Mouse (Mus musculus): ENCODE data around the gene Uqcc1.

GRCm38 (mm10) chr2:155973348-155973747 lies 43.2 kb upstream of the Uqcc1 start:
- TF ChIP-seq MEF2A (IDR thresholded peaks at IDR 0.05; ENCODE audit: borderline replicate concordance, low read depth, low read length) = no peak
- no peak for TF ChIP-seq CTCF (conservative IDR thresholded peaks at IDR 0.05 in 1 of 2, IDR thresholded peaks at IDR 0.05 in 1 of 2; ENCODE audit: low read depth in 2 of 2, low read length in 2 of 2)
- TF ChIP-seq SIN3A (IDR thresholded peaks at IDR 0.05; ENCODE audit: low read length) = no peak
- TF ChIP-seq USF1 (IDR thresholded peaks at IDR 0.05; ENCODE audit: low read depth, low read length) = no peak
- TF ChIP-seq ZC3H11A (IDR thresholded peaks at IDR 0.05; ENCODE audit: low read depth, low read length) = no peak
- TF ChIP-seq HCFC1 (IDR thresholded peaks at IDR 0.05; ENCODE audit: low read depth, low read length) = no peak
- TF ChIP-seq POLR2A (IDR thresholded peaks at IDR 0.05; ENCODE audit: low read depth, low read length) = no peak
- TF ChIP-seq TBP (conservative IDR thresholded peaks at IDR 0.05; ENCODE audit: low read depth, low read length) = no peak
- TF ChIP-seq ELF1 (IDR thresholded peaks at IDR 0.05; ENCODE audit: low read depth, low read length) = no peak
- no peak for TF ChIP-seq ZMIZ1 (IDR thresholded peaks at IDR 0.05; ENCODE audit: low read depth, low read length)
- no peak for TF ChIP-seq ETS1 (conservative IDR thresholded peaks at IDR 0.05; ENCODE audit: low read depth, low read length)

All from CH12.LX (cell line).